Mouse (Mus musculus) heart, postnatal 0 days (tissue): ENCODE measurements at regions not wholly inside any gene's neighbourhood (a gene's known extent, or its start where the extent isn't known, plus 50 kb on each side); places are given as distances from the start of the nearest gene placed in this dataset.
A peak's percentile ranks its signal among the peaks of the same experiment; 100 is the strongest.

Experiments used
- ATAC-seq: fragments of 200-750 bp; cut with Nextera tagmentation; 2 replicates; pipeline ENCODE4 v1.8.0; 2017; ENCODE audit warnings: low read depth, moderate number of reproducible peaks, moderate library complexity; ENCODE audit not compliant: insufficient read depth
- DNase-seq: peaks from one replicate; pipeline ENCODE4 v3.0.0-alpha.2; 2016; ENCODE audit warnings: low spot score
- H3K27ac ChIP-seq: fragments of 300-500 bp; sonication (generic); 2 replicates; pipeline ENCODE4 v1.5.1; 2014; ENCODE audit warnings: low read depth, mild to moderate bottlenecking
- H3K27me3 ChIP-seq: fragments of 300-500 bp; sonication (generic); 2 replicates; pipeline ENCODE4 v1.6.1; 2014; ENCODE audit warnings: low read length, mixed read lengths; ENCODE audit not compliant: control insufficient read depth, insufficient read depth
- H3K36me3 ChIP-seq: fragments of 300-500 bp; sonication (generic); replicated peaks from 2 replicates; pipeline ENCODE4 v1.6.1; 2014; ENCODE audit warnings: low read length, mixed read lengths; ENCODE audit not compliant: control insufficient read depth, insufficient read depth
- H3K4me1 ChIP-seq: fragments of 300-500 bp; sonication (generic); 2 replicates; pipeline ENCODE4 v1.6.1; 2014; ENCODE audit warnings: antibody characterized with exemption; ENCODE audit not compliant: control insufficient read depth, insufficient read depth
- H3K4me2 ChIP-seq: fragments of 300-500 bp; sonication (generic); 2 replicates; pipeline ENCODE4 v1.6.1; 2014; ENCODE audit warnings: low read depth, mild to moderate bottlenecking, low read length, moderate library complexity
- H3K4me3 ChIP-seq: fragments of 300-500 bp; sonication (generic); 2 replicates; pipeline ENCODE4 v1.5.1; 2014; ENCODE audit warnings: low read depth, low read length
- H3K9ac ChIP-seq: fragments of 300-500 bp; sonication (generic); replicated peaks from 2 replicates; pipeline ENCODE4 v1.6.1; 2014; ENCODE audit warnings: low read depth, low read length, mixed read lengths
- H3K9me3 ChIP-seq: fragments of 300-500 bp; sonication (generic); replicated peaks from 2 replicates; pipeline ENCODE4 v1.6.1; 2016; ENCODE audit warnings: low read length; ENCODE audit not compliant: control insufficient read depth
- CTCF ChIP-seq: IDR thresholded peaks from 2 replicates; pipeline ENCODE4 v1.5.1; 2016; ENCODE audit warnings: antibody characterized with exemption, control low read depth, low read depth
- EP300 ChIP-seq: IDR thresholded peaks from 2 replicates; pipeline ENCODE4 v1.6.1; 2016; ENCODE audit warnings: antibody characterized with exemption, low read depth
- WGBS: fragments of 180-500 bp; shearing (Covaris S2); extraction: QIAGEN DNeasy Blood & Tissue Kit; methylation state at CpG from one replicate; pipeline ENCODE4 v1.1.7; 2014; 5-methylcytosine and 5-hydroxymethylcytosine counted together

- H3K36me3 ChIP-seq, result no peaks in the 10 kb centered on the region
- no peak for TF ChIP-seq EP300
- no peak for TF ChIP-seq CTCF
- H3K27ac ChIP-seq, result peak overlapping the region; percentile 70
- no peak overlapping the region for H3K9ac ChIP-seq
- H3K9me3 ChIP-seq, result no peaks in the 10 kb centered on the region
- DNase-seq, result no peak
- H3K4me1 ChIP-seq, result peaks cover 42% of the 10 kb centered on the region
- no peak overlapping the region for H3K4me3 ChIP-seq
- H3K4me2 ChIP-seq, result no peak overlapping the region
- H3K27me3 ChIP-seq, result no peaks in the 10 kb centered on the region
- WGBS, result 37% methylated on average over 4 of the region's 4 CpGs
- peak; percentile 45; the same call in 1 of the 2 replicates for ATAC-seq
Measured at GRCm38 (mm10) chr8:78018430-78019180, 194.5 kb upstream of the Ttc29 start.

- WGBS, result 21% methylated on average over 2 of the region's 2 CpGs
- 0 out of 2 replicates have a peak, but pooled peaks have one; percentile 34 for TF ChIP-seq EP300
- no peak for TF ChIP-seq CTCF
- no peak for DNase-seq
- Histone ChIP-seq H3K36me3 (no peaks in the 10 kb centered on the region), H3K9me3 (no peaks in the 10 kb centered on the region), H3K4me2 (no peak overlapping the region), H3K27ac (peak overlapping the region; percentile 79), H3K4me1 (peaks cover 53% of the 10 kb centered on the region), H3K9ac (no peak overlapping the region), H3K4me3 (no peak overlapping the region), H3K27me3 (no peaks in the 10 kb centered on the region)
- ATAC-seq, result no peak
Measured at GRCm38 (mm10) chr8:78021473-78021872, 191.6 kb upstream of the Ttc29 start.

GRCm38 (mm10) chr8:78022986-78023385 is 190.1 kb upstream of the Ttc29 start:
- no peak overlapping the region for H3K4me2 ChIP-seq
- WGBS, result 65% methylated on average over 5 of the region's 5 CpGs
- no peak for ATAC-seq
- H3K27ac ChIP-seq, result peak overlapping the region; percentile 79
- DNase-seq, result no peak
- no peaks in the 10 kb centered on the region for H3K36me3 ChIP-seq
- no peaks in the 10 kb centered on the region for H3K9me3 ChIP-seq
- no peaks in the 10 kb centered on the region for H3K27me3 ChIP-seq
- H3K4me1 ChIP-seq, result peaks cover 56% of the 10 kb centered on the region
- TF ChIP-seq CTCF (no peak), EP300 (no peak)
- H3K9ac ChIP-seq, result no peak overlapping the region
- no peak overlapping the region for H3K4me3 ChIP-seq

GRCm38 (mm10) chr8:78023467-78023866 is 189.6 kb upstream of the Ttc29 start:
- WGBS, result 15% methylated on average over 7 of the region's 7 CpGs
- H3K9me3 ChIP-seq, result no peaks in the 10 kb centered on the region
- H3K27ac ChIP-seq, result peak overlapping the region; percentile 79
- DNase-seq (peak; percentile 71), ATAC-seq (0 out of 2 replicates have a peak, but pooled peaks have one; percentile 8)
- H3K9ac ChIP-seq, result no peak overlapping the region
- peaks cover 51% of the 10 kb centered on the region for H3K4me1 ChIP-seq
- H3K36me3 ChIP-seq, result no peaks in the 10 kb centered on the region
- TF ChIP-seq EP300, result no peak
- TF ChIP-seq CTCF, result no peak
- H3K4me3 ChIP-seq, result no peak overlapping the region
- no peaks in the 10 kb centered on the region for H3K27me3 ChIP-seq
- H3K4me2 ChIP-seq, result no peak overlapping the region

- no peaks in the 10 kb centered on the region for H3K36me3 ChIP-seq
- H3K4me2 ChIP-seq, result no peak overlapping the region
- H3K4me1 ChIP-seq, result peaks cover 46% of the 10 kb centered on the region
- peak overlapping the region; percentile 79 for H3K27ac ChIP-seq
- no peak for TF ChIP-seq EP300
- TF ChIP-seq CTCF, result no peak
- ATAC-seq, result no peak
- no peak overlapping the region for H3K4me3 ChIP-seq
- WGBS, result 64% methylated on average over 4 of the region's 4 CpGs
- H3K9me3 ChIP-seq, result no peaks in the 10 kb centered on the region
- no peak overlapping the region for H3K9ac ChIP-seq
- no peak for DNase-seq
- H3K27me3 ChIP-seq, result no peaks in the 10 kb centered on the region
Measured at GRCm38 (mm10) chr8:78023936-78024335, 189.2 kb upstream of the Ttc29 start.
